Mouse (Mus musculus) layer of hippocampus, adult 2 months (tissue): ENCODE results near the gene Mvb12b. TPM values are rescaled to one million over a fixed set of nuclear protein-coding genes. Genes with fewer than 3 reads are reported as not detected.

Source experiments
- DNase-seq, 2 experiments: peaks; one replicate each; pipeline ENCODE4 v3.0.0; 2022; ENCODE audit warnings: low spot score in 2 of 2
- H3K27ac ChIP-seq: fragments of 200-600 bp; 2 replicates; pipeline ENCODE4 v1.8.1; 2022
- H3K4me3 ChIP-seq: fragments of 200-600 bp; 2 replicates; pipeline ENCODE4 v1.8.1; 2022; ENCODE audit warnings: mild to moderate bottlenecking
- CTCF ChIP-seq: fragments of 200-600 bp; conservative IDR thresholded peaks from 2 replicates; pipeline ENCODE4 v1.8.1; 2022; ENCODE audit warnings: antibody characterized with exemption, mild to moderate bottlenecking, moderate library complexity
- total RNA-seq, 2 experiments: library from RNA; stranded (reverse); gene quantifications; 2 replicates each; pipeline ENCODE4 v1.2.3; 2021

Gene Mvb12b
- total RNA-seq, 2 experiments from 2014 or later, result 82.0 to 83.6 TPM

GRCm38 (mm10) chr2:33809081-33809480, 78.7 kb downstream of the Mvb12b start:
- TF ChIP-seq CTCF, result no peak

DNA sequence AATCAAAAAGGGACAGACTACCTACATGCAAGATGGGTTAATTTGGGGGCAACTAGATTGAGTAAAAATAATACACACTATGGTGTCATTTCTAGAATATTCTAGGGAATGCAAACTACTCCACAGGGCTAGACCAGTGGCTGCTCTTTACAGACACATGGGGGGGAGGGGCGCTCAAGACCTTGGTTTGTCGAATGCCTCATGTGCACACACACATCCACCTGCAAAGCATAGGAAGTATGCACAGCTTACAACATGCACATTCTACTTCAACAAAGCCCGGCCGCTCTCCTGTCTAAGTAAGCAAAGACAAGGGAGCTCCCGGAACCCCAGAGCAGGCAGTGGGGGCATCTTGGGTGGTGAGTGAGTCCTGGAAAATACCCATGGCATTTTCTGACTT, 79.7 kb downstream of the Mvb12b start:
- Histone ChIP-seq H3K27ac (no peak overlapping the region), H3K4me3 (no peak overlapping the region)
- TF ChIP-seq CTCF, result no peak
- DNase-seq, result no peak

More at GRCm38 (mm10) chr2:33809081-33809480, 78.7 kb downstream of the Mvb12b start:
- no peak overlapping the region for H3K4me3 ChIP-seq
- DNase-seq, result no peak
- no peak overlapping the region for H3K27ac ChIP-seq

- H3K4me3 ChIP-seq, result no peak overlapping the region
- no peak overlapping the region for H3K27ac ChIP-seq
- DNase-seq, result no peak
- TF ChIP-seq CTCF, result no peak
These were observed 82.1 kb downstream of the Mvb12b start for GRCm38 (mm10) chr2:33805640-33806039.

GRCm38 (mm10) chr2:33803717-33804214, 84.0 kb downstream of the Mvb12b start:
- DNase-seq, result no peak
- Histone ChIP-seq H3K4me3 (no peak overlapping the region), H3K27ac (no peak overlapping the region)
- TF ChIP-seq CTCF, result no peak

- H3K27ac ChIP-seq, result no peak overlapping the region
- no peak for TF ChIP-seq CTCF
- no peak for DNase-seq
- no peak overlapping the region for H3K4me3 ChIP-seq
These were observed 84.6 kb downstream of the Mvb12b start for GRCm38 (mm10) chr2:33803083-33803615.

DNA sequence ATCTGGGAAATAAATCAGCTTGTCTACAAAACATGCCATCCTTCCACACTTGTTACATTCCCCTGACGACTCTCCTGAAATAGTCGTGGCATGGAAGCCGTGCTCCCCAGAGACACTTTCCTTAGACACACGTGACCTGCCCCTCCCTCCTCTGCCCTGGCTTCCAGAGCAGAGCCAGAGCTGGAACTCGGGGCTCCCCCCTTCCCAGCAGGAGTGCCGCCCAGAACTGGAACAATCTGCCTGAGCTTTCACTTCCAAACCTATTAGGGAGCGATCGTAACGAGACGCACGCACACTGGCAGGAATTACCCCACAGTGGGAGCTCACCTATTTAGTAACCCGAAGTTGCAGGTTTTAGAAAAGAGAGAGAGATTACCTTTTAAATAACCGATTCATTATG, 86.0 kb downstream of the Mvb12b start:
- DNase-seq, result no peak
- Histone ChIP-seq H3K27ac (no peak overlapping the region), H3K4me3 (no peak overlapping the region)
- TF ChIP-seq CTCF, result no peak

- Histone ChIP-seq H3K4me3 (no peak overlapping the region), H3K27ac (no peak overlapping the region)
- no peak for TF ChIP-seq CTCF
- DNase-seq, result no peak
These were observed 86.4 kb downstream of the Mvb12b start for GRCm38 (mm10) chr2:33801336-33801735.

DNA sequence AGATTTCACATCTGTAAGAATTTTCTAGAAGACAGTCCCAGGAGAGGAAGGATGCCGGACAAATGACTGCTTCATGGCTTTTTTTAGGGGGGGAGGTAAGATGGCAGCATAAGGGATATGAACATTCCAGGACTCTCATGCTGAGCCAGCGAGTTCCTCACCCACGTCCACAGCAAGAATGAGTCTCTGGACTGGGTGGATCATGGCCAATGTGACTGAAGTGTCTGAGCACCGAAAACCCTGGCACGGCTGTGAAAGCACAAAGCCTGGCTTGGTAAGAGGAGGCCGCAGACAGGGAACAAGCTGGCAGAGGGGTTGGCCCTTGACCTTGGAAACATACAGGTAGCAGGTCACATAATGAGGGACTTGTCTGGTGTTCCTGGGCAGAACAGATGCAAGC, 87.5 kb downstream of the Mvb12b start:
- TF ChIP-seq CTCF, result no peak

GRCm38 (mm10) chr2:33795716-33796472, 91.9 kb downstream of the Mvb12b start:
- peak overlapping the region; percentile 65 for H3K27ac ChIP-seq

More for the DNA sequence above, 87.5 kb downstream of the Mvb12b start:
- no peak overlapping the region for H3K4me3 ChIP-seq
- H3K27ac ChIP-seq, result no peak overlapping the region
- no peak for DNase-seq

GRCm38 (mm10) chr2:33795001-33795580, 92.7 kb downstream of the Mvb12b start:
- no peak for DNase-seq
- no peak overlapping the region for H3K4me3 ChIP-seq
- peak overlapping the region; percentile 65 for H3K27ac ChIP-seq

More at GRCm38 (mm10) chr2:33795716-33796472, 91.9 kb downstream of the Mvb12b start:
- no peak for TF ChIP-seq CTCF
- H3K4me3 ChIP-seq, result no peak overlapping the region
- no peak for DNase-seq

GRCm38 (mm10) chr2:33794483-33794882, 93.3 kb downstream of the Mvb12b start:
- peak overlapping the region; percentile 65 for H3K27ac ChIP-seq
- no peak for TF ChIP-seq CTCF
- peak; percentile 59 to 81 for DNase-seq
- no peak overlapping the region; the same call in 1 of the 2 replicates for H3K4me3 ChIP-seq

More at GRCm38 (mm10) chr2:33795001-33795580, 92.7 kb downstream of the Mvb12b start:
- TF ChIP-seq CTCF, result no peak

DNA sequence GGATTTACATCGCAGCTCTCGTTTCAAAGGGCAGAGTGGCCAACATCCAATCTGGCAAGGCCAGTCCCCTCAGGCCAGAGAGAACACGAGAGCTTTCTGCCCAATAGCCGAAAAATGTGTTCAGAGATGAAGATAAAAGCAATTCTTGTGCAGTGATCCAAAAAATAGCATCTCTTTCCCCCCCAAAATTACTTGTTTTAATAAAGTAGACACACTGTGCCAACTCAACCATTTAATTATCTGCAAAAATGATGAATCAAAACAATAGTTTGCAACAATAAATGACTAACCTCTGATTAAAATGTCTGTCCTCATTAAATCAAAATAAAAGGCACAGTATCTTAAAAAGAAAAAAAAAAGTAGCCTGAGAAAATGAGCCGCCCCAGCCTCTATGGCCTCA, 97.4 kb downstream of the Mvb12b start:
- no peak overlapping the region for H3K4me3 ChIP-seq
- peak overlapping the region; percentile 60; the same call in 1 of the 2 replicates for H3K27ac ChIP-seq
- TF ChIP-seq CTCF, result no peak
- no peak for DNase-seq

DNA sequence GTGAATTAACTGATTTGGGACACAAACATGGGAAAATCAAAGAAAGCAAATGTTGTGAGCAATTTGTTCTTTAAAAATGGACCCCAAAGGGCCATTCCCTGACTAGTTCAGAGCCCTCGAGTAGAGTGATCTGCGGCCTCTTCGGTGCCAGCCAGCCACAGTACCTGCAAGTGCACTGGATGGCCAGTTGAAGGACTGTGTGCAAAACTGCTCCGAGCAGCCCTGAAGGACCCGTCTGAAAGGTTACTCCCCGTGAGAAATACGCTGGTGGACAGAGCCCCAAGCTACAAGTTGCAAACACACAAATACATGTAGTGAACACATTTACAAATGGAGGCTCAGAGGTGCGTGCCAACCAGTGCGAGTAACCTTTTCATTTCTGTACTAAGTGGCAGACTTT, 98.0 kb downstream of the Mvb12b start:
- Histone ChIP-seq H3K27ac (peak overlapping the region; percentile 60; the same call in 1 of the 2 replicates), H3K4me3 (no peak overlapping the region)
- no peak for TF ChIP-seq CTCF
- DNase-seq, result no peak

- H3K27ac ChIP-seq, result peak overlapping the region; percentile 60; the same call in 1 of the 2 replicates
- no peak for TF ChIP-seq CTCF
These were observed 98.5 kb downstream of the Mvb12b start for GRCm38 (mm10) chr2:33789279-33789678.

More at GRCm38 (mm10) chr2:33789279-33789678, 98.5 kb downstream of the Mvb12b start:
- H3K4me3 ChIP-seq, result no peak overlapping the region
- no peak for DNase-seq
